Mouse (Mus musculus) v-Abl transformed pro-B cells (cell line): Measurements from ENCODE around the gene Gm2007.
"Not testable (repeated sequence)": the region's sequence is repeated elsewhere in the genome, so short reads cannot be mapped to it uniquely, and the experiment has no call there.

ENCODE experiments used
- in situ Hi-C, 2 experiments: fragments of 400-800 bp; cut with MboI; formaldehyde crosslinking; loops; one replicate each; pipeline ENCODE4 v1.15.1; 2025; ENCODE audit not compliant: unreplicated experiment in 2 of 2

The Gm2007 gene

DNA sequence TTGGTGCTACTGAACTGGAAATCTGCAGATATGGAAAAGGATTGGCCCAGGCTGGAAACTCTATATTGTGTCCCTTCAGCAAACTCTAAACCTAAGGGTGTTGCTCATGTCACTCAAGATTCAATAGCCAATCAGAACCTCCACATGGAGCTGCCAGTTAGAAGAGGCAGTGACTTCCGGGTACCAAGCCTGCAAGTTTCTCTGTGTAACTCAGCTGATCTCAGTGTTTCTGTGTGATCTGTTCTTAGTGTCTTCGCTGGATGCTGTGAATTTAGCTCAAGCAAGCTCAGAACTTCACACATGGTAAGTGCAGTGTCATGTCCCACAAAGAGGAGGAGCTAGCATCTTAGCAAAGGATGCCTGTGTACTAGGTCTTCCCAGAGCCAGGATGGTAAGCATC is at the start of gene Gm2007:
Gene Gm2007, plus strand, starts transcription at position 301 of the 400 bp plus-strand sequence.
- in situ Hi-C loops: not testable (repeated sequence)

DNA sequence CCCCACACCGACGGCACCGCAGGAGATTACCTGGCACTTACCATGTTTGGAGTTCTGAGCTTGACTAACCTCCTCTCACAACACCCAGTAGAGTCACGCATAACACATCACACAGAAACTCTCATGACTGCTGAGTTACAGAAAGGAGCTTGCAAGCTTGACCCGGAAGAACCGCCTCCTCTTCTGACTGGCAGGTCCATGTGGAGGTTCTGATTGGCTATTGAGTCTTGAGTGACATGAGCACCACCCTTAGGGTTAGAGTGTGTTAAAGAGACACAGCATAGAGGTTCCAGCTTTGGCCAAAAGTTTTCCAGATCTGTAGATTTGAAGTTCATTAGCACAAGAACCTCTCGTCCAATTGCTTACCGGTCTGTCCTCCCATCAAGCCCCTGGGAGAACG is 37.8 kb upstream of the Gm2007 start, which contains the start of gene Zfp969:
Gene Zfp969, minus strand, starts transcription at position 101 of the 400 bp plus-strand sequence.
- in situ Hi-C loops: not testable (repeated sequence)

DNA sequence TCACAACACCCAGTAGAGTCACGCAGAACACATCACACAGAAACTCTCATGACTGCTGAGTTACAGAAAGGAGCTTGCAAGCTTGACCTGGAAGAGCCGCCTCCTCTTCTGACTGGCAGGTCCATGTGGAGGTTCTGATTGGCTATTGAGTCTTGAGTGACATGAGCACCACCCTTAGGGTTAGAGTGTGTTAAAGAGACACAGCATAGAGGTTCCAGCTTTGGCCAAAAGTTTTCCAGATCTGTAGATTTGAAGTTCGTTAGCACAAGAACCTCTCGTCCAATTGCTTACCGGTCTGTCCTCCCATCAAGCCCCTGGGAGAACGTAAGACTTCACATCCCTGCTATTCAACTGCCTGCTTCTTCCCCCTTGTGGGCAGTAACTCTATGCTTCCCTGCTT is 59.7 kb downstream of the Gm2007 start, which contains the start of gene Gm14288:
Gene Gm14288, minus strand, starts transcription at position 101 of the 400 bp plus-strand sequence.
- in situ Hi-C loops: not testable (repeated sequence)
